Mouse (Mus musculus): ENCODE data around the gene Nlrp4c. TPM values are rescaled to one million over a fixed set of nuclear protein-coding genes. Genes with fewer than 3 reads are reported as not detected.

Gene Nlrp4c
- not detected in 2 replicates for polyA plus RNA-seq (2012)

GRCm38 (mm10) chr7:6044861-6045260, at the start of gene Nlrp4c:
Nlrp4c (plus strand) TSS chr7:6045161.

DNA sequence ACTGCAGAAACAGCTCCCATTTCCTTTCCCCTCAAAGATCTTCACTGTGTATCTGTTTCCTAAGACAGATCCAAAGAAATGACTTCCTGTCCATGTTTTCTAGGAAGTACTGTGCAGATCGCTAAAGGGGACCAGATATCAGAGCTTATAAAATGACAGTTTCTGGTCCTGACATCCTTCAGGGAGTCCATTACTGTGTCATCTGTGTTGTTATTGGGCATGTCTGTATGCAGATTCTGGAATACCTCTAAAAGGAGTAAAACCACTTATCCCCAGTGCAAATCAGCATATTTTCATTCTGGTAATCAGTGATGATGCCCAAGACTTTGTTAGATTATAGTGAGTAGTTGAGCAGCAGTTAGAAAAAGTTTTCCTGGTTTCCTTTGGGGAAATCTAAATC, 34.1 kb upstream of the Nlrp4c start, which contains the start of gene Vmn1r65:
TSS of gene Vmn1r65 (minus strand) at position 101 of the 400 bp plus-strand sequence.

Other genes with a start within 250 kb of the Nlrp4c start
- not detected in 2 replicates for gene Vmn1r63, start 239.7 kb upstream of the Nlrp4c start, polyA plus RNA-seq (2012)
- not detected in 2 replicates for gene Vmn1r64, start 160.6 kb upstream of the Nlrp4c start, polyA plus RNA-seq (2012)
- not detected in 2 replicates for gene Vmn1r65, start 34.2 kb upstream of the Nlrp4c start, polyA plus RNA-seq (2012)
- gene Zfp787, start 110.8 kb downstream of the Nlrp4c start, polyA plus RNA-seq (2012), result 47.7 and 54.4 TPM in 2 replicates
- gene Zfp444, start 127.1 kb downstream of the Nlrp4c start, polyA plus RNA-seq (2012), result 41.9 and 44.8 TPM in 2 replicates
- not detected in 2 replicates for gene Galp, start 151.9 kb downstream of the Nlrp4c start, polyA plus RNA-seq (2012)
- gene Zscan5b, start 177.1 kb downstream of the Nlrp4c start, polyA plus RNA-seq (2012), result not detected in 2 replicates
- gene Epp13, start 207.5 kb downstream of the Nlrp4c start, polyA plus RNA-seq (2012), result not detected in 2 replicates
- 0.19 and 0.44 TPM in 2 replicates for gene Zfp667, start 241.4 kb downstream of the Nlrp4c start, polyA plus RNA-seq (2012)

Measured in megakaryocyte-erythroid progenitor cell, adult 5 weeks (primary cell).